Mouse (Mus musculus) intestine, postnatal 0 days (tissue): Measurements from ENCODE around the gene Cep170b. TPM values are rescaled to one million over a fixed set of nuclear protein-coding genes. Genes with fewer than 3 reads are reported as not detected.

Experiments used
- ATAC-seq: fragments of 200-750 bp; cut with Nextera tagmentation; 2 replicates; pipeline ENCODE4 v1.8.0; 2017; ENCODE audit warnings: mild to moderate bottlenecking, moderate TSS enrichment, moderate library complexity
- H3K27ac ChIP-seq: fragments of 300-500 bp; sonication (generic); 2 replicates; pipeline ENCODE4 v1.5.1; 2014; ENCODE audit warnings: mild to moderate bottlenecking, low read depth, low read length, moderate library complexity
- H3K27me3 ChIP-seq: fragments of 300-500 bp; sonication (generic); replicated peaks from 2 replicates; pipeline ENCODE4 v1.6.1; 2014; ENCODE audit warnings: low read length, mixed read lengths; ENCODE audit not compliant: control insufficient read depth, insufficient read depth
- H3K36me3 ChIP-seq: fragments of 300-500 bp; sonication (generic); 2 replicates; pipeline ENCODE4 v1.6.1; 2014; ENCODE audit warnings: mild to moderate bottlenecking, moderate library complexity; ENCODE audit not compliant: control insufficient read depth, insufficient read depth
- H3K4me1 ChIP-seq: fragments of 300-500 bp; sonication (generic); replicated peaks from 2 replicates; pipeline ENCODE4 v1.6.1; 2014; ENCODE audit warnings: antibody characterized with exemption, low read length, mixed read lengths; ENCODE audit not compliant: control insufficient read depth, insufficient read depth
- H3K4me2 ChIP-seq: fragments of 300-500 bp; sonication (generic); replicated peaks from 2 replicates; pipeline ENCODE4 v1.6.1; 2014; ENCODE audit warnings: low read depth, mild to moderate bottlenecking, moderate library complexity
- H3K4me3 ChIP-seq: fragments of 300-500 bp; sonication (generic); 2 replicates; pipeline ENCODE4 v1.5.1; 2014; ENCODE audit warnings: low read depth, low read length
- H3K9ac ChIP-seq: fragments of 300-500 bp; sonication (generic); 2 replicates; pipeline ENCODE4 v1.6.1; 2014; ENCODE audit warnings: mild to moderate bottlenecking, low read depth, low read length
- H3K9me3 ChIP-seq: fragments of 300-500 bp; sonication (generic); 2 replicates; pipeline ENCODE4 v1.6.1; 2016; ENCODE audit warnings: mixed run types; ENCODE audit not compliant: control insufficient read depth
- CTCF ChIP-seq: sonication (generic); IDR thresholded peaks from 2 replicates; pipeline ENCODE4 v1.5.1; 2016; ENCODE audit warnings: low read depth, mild to moderate bottlenecking, control low read depth, antibody characterized with exemption, moderate library complexity
- WGBS: fragments of 180-500 bp; shearing (Covaris S2); extraction: QIAGEN DNeasy Blood & Tissue Kit; methylation state at CpG from one replicate; pipeline ENCODE4 v1.1.7; 2014; 5-methylcytosine and 5-hydroxymethylcytosine counted together
- polyA plus RNA-seq: library from polyadenylated mRNA; unstranded; fragments of >200 nt; fragmentation: Nextera tagmentation; extraction: Ambion mirVana; gene quantifications from 2 replicates; pipeline ENCODE4 v1.2.1, GENCODE M21; 2015

The Cep170b gene
- polyA plus RNA-seq, 1 experiment from 2014 or later: 12.7 TPM

DNA sequence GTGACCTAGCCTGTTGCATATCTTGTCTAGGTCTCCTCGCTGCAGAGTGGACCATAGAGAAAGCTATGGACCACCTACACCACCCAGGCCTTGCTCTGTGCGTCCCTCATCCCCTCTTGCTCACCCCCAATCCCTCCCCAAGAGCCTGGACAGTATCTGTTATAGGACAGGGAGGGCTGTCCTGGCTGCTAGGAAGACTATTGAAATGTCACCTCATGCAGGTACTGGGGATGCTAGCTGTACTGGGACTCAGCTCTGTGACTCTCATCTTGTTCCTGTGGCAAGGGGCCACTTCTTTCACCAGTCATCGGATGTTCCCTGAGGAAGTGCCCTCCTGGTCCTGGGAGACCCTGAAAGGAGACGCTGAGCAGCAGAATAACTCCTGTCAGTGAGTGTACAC, 42.9 kb downstream of the Cep170b start:
- Histone ChIP-seq H3K27ac (no peak overlapping the region), H3K9ac (no peak overlapping the region), H3K4me3 (no peak overlapping the region), H3K4me2 (no peak overlapping the region), H3K27me3 (no peaks in the 10 kb centered on the region), H3K9me3 (no peaks in the 10 kb centered on the region), H3K4me1 (0 out of 2 replicates have a peak, but pooled peaks cover 4% of the 10 kb centered on the region), H3K36me3 (no peaks in the 10 kb centered on the region)
- no peak for ATAC-seq
- no peak for TF ChIP-seq CTCF
- WGBS: 77% methylated on average over 4 of the region's 4 CpGs

DNA sequence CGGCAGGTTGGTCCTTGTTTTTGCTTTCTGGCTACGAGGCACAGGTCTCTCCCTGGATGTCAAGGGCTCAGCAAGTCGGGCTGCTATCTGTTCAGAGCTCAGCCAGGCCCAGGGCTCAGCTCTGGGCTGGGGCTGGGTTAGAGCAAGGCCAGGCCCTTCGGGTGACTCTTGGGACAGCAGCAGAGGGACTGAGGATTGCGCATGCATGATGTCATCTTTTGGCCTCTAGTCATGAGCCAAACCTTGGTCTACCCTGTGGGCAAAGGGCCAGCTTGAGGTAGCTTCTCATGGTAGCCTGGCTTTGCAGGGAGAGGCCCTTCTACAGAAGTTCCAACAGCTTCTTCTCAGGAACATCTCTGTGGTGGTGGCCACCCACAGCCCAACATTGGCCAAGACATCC, 43.9 kb downstream of the Cep170b start:
- no peak for TF ChIP-seq CTCF
- no peak overlapping the region for H3K4me3 ChIP-seq
- no peaks in the 10 kb centered on the region for H3K9me3 ChIP-seq
- H3K4me2 ChIP-seq: no peak overlapping the region
- WGBS: 80% methylated on average over 5 of the region's 5 CpGs
- 0 out of 2 replicates have a peak, but pooled peaks cover 4% of the 10 kb centered on the region for H3K4me1 ChIP-seq
- no peak for ATAC-seq
- no peak overlapping the region for H3K27ac ChIP-seq
- H3K36me3 ChIP-seq: no peaks in the 10 kb centered on the region
- H3K27me3 ChIP-seq: no peaks in the 10 kb centered on the region
- H3K9ac ChIP-seq: no peak overlapping the region

- no peak overlapping the region for H3K4me3 ChIP-seq
- no peak overlapping the region for H3K9ac ChIP-seq
- H3K4me1 ChIP-seq: 0 out of 2 replicates have a peak, but pooled peaks cover 4% of the 10 kb centered on the region
- H3K27ac ChIP-seq: no peak overlapping the region
- ATAC-seq: no peak
- no peak overlapping the region for H3K4me2 ChIP-seq
- TF ChIP-seq CTCF: no peak
- H3K9me3 ChIP-seq: no peaks in the 10 kb centered on the region
- 94% methylated on average over 7 of the region's 7 CpGs for WGBS
- H3K36me3 ChIP-seq: no peaks in the 10 kb centered on the region
- no peaks in the 10 kb centered on the region for H3K27me3 ChIP-seq
Measured at GRCm38 (mm10) chr12:112764991-112765390, 44.7 kb downstream of the Cep170b start.

GRCm38 (mm10) chr12:112766586-112766985, 46.3 kb downstream of the Cep170b start:
- no peaks in the 10 kb centered on the region for H3K9me3 ChIP-seq
- no peak overlapping the region for H3K27ac ChIP-seq
- no peak overlapping the region for H3K4me3 ChIP-seq
- no peaks in the 10 kb centered on the region for H3K36me3 ChIP-seq
- no peaks in the 10 kb centered on the region for H3K27me3 ChIP-seq
- 0 out of 2 replicates have a peak, but pooled peaks cover 4% of the 10 kb centered on the region for H3K4me1 ChIP-seq
- no peak for TF ChIP-seq CTCF
- no peak overlapping the region for H3K9ac ChIP-seq
- ATAC-seq: no peak
- no peak overlapping the region for H3K4me2 ChIP-seq
- 92% methylated on average over 7 of the region's 7 CpGs for WGBS

GRCm38 (mm10) chr12:112767036-112767890, 47.0 kb downstream of the Cep170b start:
- WGBS: 89% methylated on average over 16 of the region's 16 CpGs
- TF ChIP-seq CTCF: no peak
- H3K27ac ChIP-seq: no peak overlapping the region
- no peak for ATAC-seq
- H3K9ac ChIP-seq: no peak overlapping the region
- no peaks in the 10 kb centered on the region for H3K36me3 ChIP-seq
- no peaks in the 10 kb centered on the region for H3K9me3 ChIP-seq
- no peaks in the 10 kb centered on the region for H3K4me1 ChIP-seq
- no peak overlapping the region for H3K4me2 ChIP-seq
- H3K27me3 ChIP-seq: no peaks in the 10 kb centered on the region
- no peak overlapping the region for H3K4me3 ChIP-seq

DNA sequence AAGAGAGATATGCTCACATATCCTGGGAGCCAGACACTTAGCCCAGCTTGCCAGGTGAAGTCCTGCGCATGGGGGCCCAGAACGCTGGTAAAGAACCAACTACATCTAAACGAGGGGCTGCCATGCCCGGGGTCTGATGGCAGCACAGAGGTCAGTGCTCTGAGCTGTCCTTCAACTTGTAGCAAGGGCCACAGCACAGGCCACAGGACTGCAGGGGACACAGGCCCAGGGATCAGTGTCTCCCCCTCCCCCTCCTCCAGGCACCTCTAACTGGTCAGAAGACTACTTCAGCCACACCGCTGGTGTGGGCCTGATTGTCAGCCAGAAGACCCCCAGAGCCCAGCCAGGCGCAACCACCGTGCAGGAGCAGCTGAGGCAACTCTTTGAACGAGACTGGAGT, 47.9 kb downstream of the Cep170b start:
- WGBS: 91% methylated on average over 8 of the region's 8 CpGs
- Histone ChIP-seq H3K4me2 (no peak overlapping the region), H3K9me3 (no peaks in the 10 kb centered on the region), H3K9ac (no peak overlapping the region), H3K4me3 (no peak overlapping the region), H3K36me3 (no peaks in the 10 kb centered on the region), H3K27ac (no peak overlapping the region), H3K4me1 (no peaks in the 10 kb centered on the region), H3K27me3 (no peaks in the 10 kb centered on the region)
- ATAC-seq: no peak
- TF ChIP-seq CTCF: no peak
